Mouse (Mus musculus): ENCODE measurements around the gene Ngef. TPM values are rescaled to one million over a fixed set of nuclear protein-coding genes. Genes with fewer than 3 reads are reported as not detected.
A peak's percentile ranks its signal among the peaks of the same experiment; 100 is the strongest.

The Ngef gene
- total and polyA plus RNA-seq, 2 experiments from 2014 or later, result 32.4 to 49.1 TPM

- peak overlapping the region; percentile 79; the same call in 1 of the 2 replicates for H3K9ac ChIP-seq (replicated peaks; ENCODE audit: low read length)
- H3K9me3 ChIP-seq (ENCODE audit: low read length), result no peaks in the 10 kb centered on the region
- peaks cover 5% of the 10 kb centered on the region; the same call in 1 of the 2 replicates for H3K4me1 ChIP-seq (ENCODE audit: insufficient read depth, low read length)
- peak overlapping the region; percentile 80 for H3K4me3 ChIP-seq (ENCODE audit: low read length)
- peak overlapping the region; percentile 99 for H3K4me2 ChIP-seq (ENCODE audit: low read depth, low read length)
- no peak for ATAC-seq
- no peaks in the 10 kb centered on the region for H3K36me3 ChIP-seq (ENCODE audit: insufficient read depth, low read length)
- H3K27ac ChIP-seq, result no peak overlapping the region
- TF ChIP-seq CTCF (IDR thresholded peaks at IDR 0.05; ENCODE audit: low read depth), result no peak
- no peaks in the 10 kb centered on the region for H3K27me3 ChIP-seq (ENCODE audit: insufficient read depth, low read length)
- 13% methylated on average over 5 of the region's 5 CpGs for WGBS
- peak; percentile 7 for DNase-seq (ENCODE audit: low spot score)
These were observed 62.8 kb downstream of the Ngef start for GRCm38 (mm10) chr1:87510845-87511244.

GRCm38 (mm10) chr1:87510166-87510691, 63.4 kb downstream of the Ngef start:
- H3K4me1 ChIP-seq (ENCODE audit: insufficient read depth, low read length), result peaks cover 5% of the 10 kb centered on the region; the same call in 1 of the 2 replicates
- DNase-seq (ENCODE audit: low spot score), result peak; percentile 88
- peak overlapping the region; percentile 36; the same call in 1 of the 2 replicates for H3K27ac ChIP-seq
- peak overlapping the region; percentile 99 for H3K4me2 ChIP-seq (ENCODE audit: low read depth, low read length)
- TF ChIP-seq CTCF (IDR thresholded peaks at IDR 0.05; ENCODE audit: low read depth), result no peak
- no peaks in the 10 kb centered on the region for H3K27me3 ChIP-seq (ENCODE audit: insufficient read depth, low read length)
- H3K9ac ChIP-seq (replicated peaks; ENCODE audit: low read length), result peak overlapping the region; percentile 79
- no peaks in the 10 kb centered on the region for H3K9me3 ChIP-seq (ENCODE audit: low read length)
- under 1% methylated on average over 32 of the region's 61 CpGs for WGBS
- H3K36me3 ChIP-seq (ENCODE audit: insufficient read depth, low read length), result no peaks in the 10 kb centered on the region
- peak; percentile 90 for ATAC-seq
- peak overlapping the region; percentile 80 for H3K4me3 ChIP-seq (ENCODE audit: low read length)

- Histone ChIP-seq H3K27ac (peak within 1 kb of the TSS; percentile 36; the same call in 1 of the 2 replicates), H3K36me3 (ENCODE audit: insufficient read depth, low read length) (no peaks in the 10 kb centered on the region), H3K4me1 (ENCODE audit: insufficient read depth, low read length) (peaks cover 6% of the 10 kb centered on the region; the same call in 1 of the 2 replicates), H3K4me3 (ENCODE audit: low read length) (peak within 1 kb of the TSS; percentile 80), H3K27me3 (ENCODE audit: insufficient read depth, low read length) (no peaks in the 10 kb centered on the region), H3K9me3 (ENCODE audit: low read length) (no peaks in the 10 kb centered on the region), H3K4me2 (ENCODE audit: low read depth, low read length) (peak within 1 kb of the TSS; percentile 99), H3K9ac (replicated peaks; ENCODE audit: low read length) (peak within 1 kb of the TSS; percentile 79)
- WGBS, result 1% methylated on average over 56 of the region's 56 CpGs
- DNase-seq (ENCODE audit: low spot score), result peak; percentile 45
- peak; percentile 11 for ATAC-seq
- TF ChIP-seq CTCF (IDR thresholded peaks at IDR 0.05; ENCODE audit: low read depth), result no peak
These were observed 64.0 kb downstream of the Ngef start, which contains the start of gene Neu2 for GRCm38 (mm10) chr1:87509561-87510165. Gene Neu2, plus strand, starts transcription at chr1:87509889.

- Histone ChIP-seq H3K27me3 (ENCODE audit: insufficient read depth, low read length) (no peaks in the 10 kb centered on the region), H3K4me1 (ENCODE audit: insufficient read depth, low read length) (peaks cover 10% of the 10 kb centered on the region; the same call in 1 of the 2 replicates), H3K9me3 (ENCODE audit: low read length) (no peaks in the 10 kb centered on the region), H3K4me2 (ENCODE audit: low read depth, low read length) (peak overlapping the region; percentile 99), H3K36me3 (ENCODE audit: insufficient read depth, low read length) (no peaks in the 10 kb centered on the region), H3K27ac (no peak overlapping the region), H3K9ac (replicated peaks; ENCODE audit: low read length) (peak overlapping the region; percentile 79), H3K4me3 (ENCODE audit: low read length) (peak overlapping the region; percentile 80)
- peak; percentile 25 for DNase-seq (ENCODE audit: low spot score)
- 16% methylated on average over 26 of the region's 26 CpGs for WGBS
- TF ChIP-seq CTCF (IDR thresholded peaks at IDR 0.05; ENCODE audit: low read depth), result no peak
- 0 out of 2 replicates have a peak, but pooled peaks have one; percentile 4 for ATAC-seq
These were observed 64.8 kb downstream of the Ngef start for GRCm38 (mm10) chr1:87508591-87509560.

GRCm38 (mm10) chr1:87507857-87508256, 65.8 kb downstream of the Ngef start:
- H3K36me3 ChIP-seq (ENCODE audit: insufficient read depth, low read length), result no peaks in the 10 kb centered on the region
- no peaks in the 10 kb centered on the region for H3K27me3 ChIP-seq (ENCODE audit: insufficient read depth, low read length)
- WGBS, result 60% methylated on average over 6 of the region's 6 CpGs
- H3K9me3 ChIP-seq (ENCODE audit: low read length), result no peaks in the 10 kb centered on the region
- no peak overlapping the region for H3K4me3 ChIP-seq (ENCODE audit: low read length)
- no peak overlapping the region for H3K9ac ChIP-seq (replicated peaks; ENCODE audit: low read length)
- H3K27ac ChIP-seq, result no peak overlapping the region
- no peak for TF ChIP-seq CTCF (IDR thresholded peaks at IDR 0.05; ENCODE audit: low read depth)
- H3K4me1 ChIP-seq (ENCODE audit: insufficient read depth, low read length), result peaks cover 10% of the 10 kb centered on the region; the same call in 1 of the 2 replicates
- ATAC-seq, result no peak
- H3K4me2 ChIP-seq (ENCODE audit: low read depth, low read length), result no peak overlapping the region
- no peak for DNase-seq (ENCODE audit: low spot score)

GRCm38 (mm10) chr1:87505524-87505923, 68.1 kb downstream of the Ngef start:
- Histone ChIP-seq H3K4me1 (ENCODE audit: insufficient read depth, low read length) (peaks cover 10% of the 10 kb centered on the region; the same call in 1 of the 2 replicates), H3K9ac (replicated peaks; ENCODE audit: low read length) (no peak overlapping the region), H3K27me3 (ENCODE audit: insufficient read depth, low read length) (no peaks in the 10 kb centered on the region), H3K36me3 (ENCODE audit: insufficient read depth, low read length) (no peaks in the 10 kb centered on the region), H3K9me3 (ENCODE audit: low read length) (no peaks in the 10 kb centered on the region), H3K4me2 (ENCODE audit: low read depth, low read length) (no peak overlapping the region), H3K4me3 (ENCODE audit: low read length) (no peak overlapping the region), H3K27ac (no peak overlapping the region)
- no peak for ATAC-seq
- no peak for TF ChIP-seq CTCF (IDR thresholded peaks at IDR 0.05; ENCODE audit: low read depth)
- no peak for DNase-seq (ENCODE audit: low spot score)
- WGBS, result 89% methylated on average over 4 of the region's 4 CpGs

Data from hindbrain, postnatal 0 days (tissue).